Mouse (Mus musculus) thymus, adult 2 months (tissue): ENCODE results near the gene AI837181.

Experiments used
- CTCF ChIP-seq: fragments of 200-500 bp; IDR thresholded peaks from 2 replicates; pipeline ENCODE4 v1.5.1; 2012; ENCODE audit warnings: mild to moderate bottlenecking, control low read depth, low read length, moderate library complexity, borderline replicate concordance; ENCODE audit not compliant: control insufficient read depth, poor library complexity, insufficient read depth; ENCODE audit errors: extremely low read depth
- POLR2A ChIP-seq: fragments of 200-500 bp; IDR thresholded peaks from 2 replicates; pipeline ENCODE4 v1.6.1; 2012; ENCODE audit warnings: mild to moderate bottlenecking, low read length, control low read depth, moderate library complexity; ENCODE audit not compliant: control insufficient read depth, poor library complexity, insufficient read depth; ENCODE audit errors: extremely low read depth

- TF ChIP-seq CTCF = no peak
- no peak for TF ChIP-seq POLR2A
Observed at GRCm38 (mm10) chr19:5409068-5409467, 15.9 kb upstream of the AI837181 start.
